Mouse (Mus musculus) G1E (cell line): ENCODE results near the gene Pde3a.

Experiments
- CTCF ChIP-seq: IDR thresholded peaks from 2 replicates; pipeline ENCODE4 v1.5.1; 2012; ENCODE audit warnings: low read depth, low read length, inconsistent platforms, mixed read lengths
- GATA1 ChIP-seq: IDR thresholded peaks from 2 replicates; pipeline ENCODE4 v1.6.1; 2012; ENCODE audit warnings: borderline replicate concordance, low read length, inconsistent platforms, mixed read lengths
- TAL1 ChIP-seq: conservative IDR thresholded peaks from 2 replicates; pipeline ENCODE4 v1.6.1; 2012; ENCODE audit warnings: low read depth, low read length, inconsistent platforms, mixed read lengths

GRCm38 (mm10) chr6:141227658-141228005 is 21.4 kb upstream of the Pde3a start:
- TF ChIP-seq CTCF (no peak), GATA1 (no peak), TAL1 (no peak)
